Mouse (Mus musculus) left cerebral cortex, adult 2 months (tissue): ENCODE measurements around the gene Ap4m1. TPM values are rescaled to one million over a fixed set of nuclear protein-coding genes. Genes with fewer than 3 reads are reported as not detected.
A peak's percentile ranks its signal among the peaks of the same experiment; 100 is the strongest.

Source experiments
- DNase-seq, 2 experiments: peaks; one replicate each; pipeline ENCODE4 v3.0.0; 2021 to 2022; ENCODE audit warnings: low spot score in 2 of 2, mixed read lengths in 1 of 2; ENCODE audit errors: extremely low spot score in 1 of 2
- H3K27ac ChIP-seq: fragments of 200-600 bp; 2 replicates; pipeline ENCODE4 v1.8.1; 2022
- H3K4me3 ChIP-seq: fragments of 200-600 bp; 2 replicates; pipeline ENCODE4 v1.8.1; 2022
- CTCF ChIP-seq: fragments of 200-600 bp; IDR thresholded peaks from 2 replicates; pipeline ENCODE4 v1.8.1; 2022; ENCODE audit warnings: antibody characterized with exemption, mild to moderate bottlenecking, moderate library complexity
- intact Hi-C: fragments of 180-260 bp; cut with DNase I; formaldehyde crosslinking; loops from one replicate; pipeline ENCODE4 v1.15.1; 2025
- long read RNA-seq, 2 experiments: library from polyadenylated mRNA; stranded (forward); transcript quantifications; one replicate each; pipeline ENCODE4 v2.0.0; 2021; ENCODE audit warnings: borderline mapping rate in 2 of 2
- total RNA-seq, 2 experiments: library from RNA; stranded (reverse); gene quantifications; 2 replicates each; pipeline ENCODE4 v1.2.3; 2021

The Ap4m1 gene
- total RNA-seq, result 10 to 100 TPM; 24.5 to 28.5 TPM
- long read RNA-seq, experiment 1, partial matches to known transcripts, result 1 of 5 reads
- long read RNA-seq, experiment 1, other reads (novel, unspliced or antisense), result 3 of 5 reads
- long read RNA-seq, experiment 2, partial matches to known transcripts, result 1 of 6 reads
- long read RNA-seq, experiment 2, other reads (novel, unspliced or antisense), result 5 of 6 reads

DNA sequence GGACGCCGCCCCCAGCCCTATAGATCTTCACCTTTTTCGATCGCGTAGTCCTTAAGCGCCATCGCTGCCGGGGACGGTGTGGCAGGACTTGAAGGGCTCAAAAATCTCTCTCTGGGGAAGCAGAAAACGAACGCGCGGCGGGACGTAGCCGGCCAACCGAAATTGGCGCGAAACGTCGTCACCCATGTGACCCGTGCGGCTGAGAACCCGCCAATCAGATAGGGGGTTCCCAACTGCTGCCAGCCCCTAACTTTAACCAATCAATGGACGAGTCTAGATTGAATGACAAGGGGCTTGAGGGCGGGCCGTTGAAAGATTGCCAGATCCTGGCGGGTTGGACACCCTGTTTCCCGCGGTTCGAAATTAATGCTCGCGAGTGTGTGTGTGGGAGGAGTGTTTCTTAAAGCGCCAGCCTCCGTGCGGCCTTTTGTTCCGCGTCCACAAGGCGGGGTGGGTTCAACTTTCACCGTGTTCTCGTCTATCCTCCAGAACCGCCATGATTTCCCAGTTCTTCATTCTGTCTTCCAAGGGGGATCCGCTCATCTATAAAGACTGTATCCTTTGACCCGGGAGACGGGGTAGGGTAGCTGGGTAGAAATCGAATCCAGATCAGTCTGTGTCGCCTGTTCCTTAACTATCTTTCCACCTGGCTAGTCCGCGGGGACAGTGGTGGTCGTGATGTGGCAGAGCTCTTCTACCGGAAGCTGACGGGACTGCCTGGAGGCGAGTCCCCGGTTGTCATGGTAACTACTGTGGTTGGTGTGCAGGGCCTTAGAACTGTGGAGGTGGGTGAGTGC is at the start of gene Ap4m1, which contains the start of gene Mcm7:
Gene Ap4m1, plus strand, starts transcription at position 308 of the 797 bp plus-strand sequence.
Gene Mcm7, minus strand, starts transcription at position 728 of the 797 bp plus-strand sequence.
- DNase-seq, result peak; percentile 96 to 97
- intact Hi-C loops, result loop anchor here (1.0 kb wide), 2 partner anchors 11 to 15 kb away; partner anchors contain the start of genes Cnpy4, Cops6 and Taf6

DNA sequence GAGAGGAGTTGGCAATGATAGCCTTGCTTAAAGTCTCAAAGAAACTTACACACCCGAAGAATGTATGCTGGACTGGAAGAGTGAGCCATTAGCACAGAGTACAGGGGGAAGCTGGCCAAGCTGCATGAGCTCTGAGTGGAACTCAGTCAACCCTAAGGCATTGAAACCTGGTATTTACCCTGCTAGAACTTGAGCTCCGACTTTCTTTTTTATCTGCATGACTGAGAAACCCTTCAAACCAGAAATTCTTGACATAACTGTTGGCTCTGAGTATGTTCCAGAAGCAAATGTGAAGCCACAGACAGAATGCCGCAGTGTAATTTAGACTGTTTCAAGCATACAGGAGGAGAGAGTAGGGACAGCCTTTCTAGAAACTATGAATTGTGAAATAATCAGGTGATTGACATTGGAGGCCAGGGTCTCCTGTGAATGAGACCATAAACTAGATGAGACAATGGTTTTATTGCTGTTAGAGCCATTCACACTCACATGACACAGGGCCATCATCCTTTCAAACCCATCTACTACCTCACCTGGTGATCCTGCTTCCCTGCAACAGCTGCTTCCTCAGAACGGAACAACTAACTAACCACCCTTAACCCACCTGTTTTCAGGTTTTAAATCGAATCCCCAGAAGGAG is 39.3 kb upstream of the Ap4m1 start:
- H3K4me3 ChIP-seq, result no peak overlapping the region

More for the DNA sequence above, at the start of gene Ap4m1, which contains the start of gene Mcm7:
- Histone ChIP-seq H3K27ac (peak within 1 kb of the TSS; percentile 98), H3K4me3 (peak within 1 kb of the TSS; percentile 80)
- TF ChIP-seq CTCF, result no peak; the same call in 1 of the 2 replicates

GRCm38 (mm10) chr5:138137257-138137656 is 34.5 kb upstream of the Ap4m1 start:
- TF ChIP-seq CTCF, result no peak
- intact Hi-C loops, result loop anchor here (2.0 kb wide), 1 partner anchor 250 kb away; no protein-coding TSS in a partner anchor
- Histone ChIP-seq H3K27ac (no peak overlapping the region), H3K4me3 (no peak overlapping the region)
- DNase-seq, result no peak

More for the DNA sequence above, 39.3 kb upstream of the Ap4m1 start:
- TF ChIP-seq CTCF, result no peak
- intact Hi-C loops, result no loop called here
- no peak overlapping the region for H3K27ac ChIP-seq
- no peak for DNase-seq

- no peak for DNase-seq
- TF ChIP-seq CTCF, result peak; percentile 64
- intact Hi-C loops, result loop anchor here (2.0 kb wide), 1 partner anchor 251 kb away; no protein-coding TSS in a partner anchor
- H3K27ac ChIP-seq, result no peak overlapping the region
- no peak overlapping the region for H3K4me3 ChIP-seq
Observed at GRCm38 (mm10) chr5:138137935-138138549, 33.8 kb upstream of the Ap4m1 start.

GRCm38 (mm10) chr5:138138585-138138984 is 33.2 kb upstream of the Ap4m1 start:
- no peak for DNase-seq
- H3K27ac ChIP-seq, result no peak overlapping the region
- TF ChIP-seq CTCF, result no peak
- H3K4me3 ChIP-seq, result no peak overlapping the region
- intact Hi-C loops, result no loop called here

DNA sequence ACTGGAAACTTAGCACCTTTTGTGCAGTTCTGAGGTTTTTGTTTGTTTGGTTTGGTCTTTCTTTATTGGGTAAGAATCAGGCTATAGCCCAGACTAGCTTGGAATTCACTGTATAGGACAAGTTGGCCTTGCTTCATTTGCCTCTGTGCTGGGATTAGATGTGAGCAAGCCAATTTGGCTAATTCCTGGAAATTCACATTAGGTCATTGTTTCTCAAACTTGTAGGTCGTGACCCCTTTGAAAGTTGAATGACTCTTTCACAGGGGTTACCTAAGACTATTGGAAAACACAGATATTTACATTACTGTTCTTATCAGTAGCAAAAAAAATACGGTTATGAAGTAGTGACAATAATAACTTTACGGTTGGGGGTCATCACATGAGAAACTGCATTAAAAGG is 17.4 kb upstream of the Ap4m1 start:
- Histone ChIP-seq H3K27ac (no peak overlapping the region), H3K4me3 (peak overlapping the region; percentile 84)
- TF ChIP-seq CTCF, result no peak
- intact Hi-C loops, result loop anchor here (2.0 kb wide), 1 partner anchor 70 kb away; the partner anchor contains the start of gene Zkscan1
- no peak for DNase-seq

DNA sequence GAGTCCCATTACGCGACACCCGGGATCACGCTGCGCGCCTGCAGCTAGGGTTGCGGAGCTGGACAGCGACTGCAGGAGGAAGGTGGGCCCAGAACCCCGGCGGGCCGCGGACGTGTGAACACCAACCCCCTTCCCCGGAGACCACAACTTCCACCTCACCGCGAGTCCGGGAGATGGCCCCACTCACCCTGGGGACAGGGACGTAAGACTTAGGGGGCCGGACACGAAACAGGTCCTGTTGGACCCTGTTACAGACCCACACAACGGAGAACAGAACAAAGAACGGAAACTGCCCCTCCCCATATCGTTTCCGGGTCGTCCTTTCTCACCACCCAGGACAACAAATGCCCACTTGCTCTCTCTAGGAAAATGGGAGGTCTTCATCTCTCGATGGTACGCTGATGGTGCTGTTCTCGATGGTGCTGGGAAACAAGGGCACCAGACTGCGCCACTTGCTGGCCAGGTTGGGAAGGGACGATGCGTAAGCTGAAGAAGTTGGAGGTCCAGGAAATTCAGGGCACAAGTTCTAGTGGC is 16.3 kb upstream of the Ap4m1 start, which contains the start of gene Zfp113:
Gene Zfp113, minus strand, starts transcription at position 302 of the 534 bp plus-strand sequence.
- H3K27ac ChIP-seq, result peak within 1 kb of the TSS; percentile 95

DNA sequence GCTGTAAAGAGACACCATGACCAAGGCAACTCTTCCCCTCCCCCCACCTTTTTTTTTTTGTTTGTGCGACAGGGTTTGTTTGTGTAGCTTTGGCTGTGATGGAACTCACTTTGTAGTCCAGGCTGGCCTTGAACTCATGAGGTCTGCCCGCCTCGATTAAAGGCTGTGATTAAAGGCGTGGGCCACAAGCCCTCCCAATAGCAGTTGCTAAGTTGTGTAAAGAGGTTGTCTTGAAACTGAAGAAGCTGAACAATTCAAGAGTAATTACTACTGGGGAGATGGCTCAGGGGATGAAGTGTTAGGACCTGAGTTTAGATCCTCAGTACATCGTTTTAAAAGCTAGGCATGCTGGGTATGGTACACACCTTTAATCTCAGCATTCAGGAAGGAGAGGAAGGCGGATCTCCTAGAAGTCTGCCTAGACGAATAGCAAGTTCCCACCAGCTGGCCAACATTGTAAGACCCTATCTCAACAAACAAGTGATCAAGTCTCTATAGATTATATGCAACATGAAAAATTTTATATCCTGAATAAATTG is 11.5 kb upstream of the Ap4m1 start:
- TF ChIP-seq CTCF, result no peak
- no peak for DNase-seq
- peak overlapping the region; percentile 85 for H3K27ac ChIP-seq
- H3K4me3 ChIP-seq, result peak overlapping the region; percentile 50
- intact Hi-C loops, result loop anchor here (10.0 kb wide), 1 partner anchor 825 kb away; the partner anchor contains the start of gene Slc12a9

More for the DNA sequence above, 16.3 kb upstream of the Ap4m1 start, which contains the start of gene Zfp113:
- TF ChIP-seq CTCF, result peak; percentile 85
- DNase-seq, result peak; percentile 86 to 90
- intact Hi-C loops, result loop anchor here (1.0 to 5.0 kb wide), 4 partner anchors 38 to 368 kb away; partner anchors contain the start of genes Mepce, Zcwpw1 and Zkscan1
- peak within 1 kb of the TSS; percentile 84 for H3K4me3 ChIP-seq

- peak within 1 kb of the TSS; percentile 50 for H3K4me3 ChIP-seq
- peak within 1 kb of the TSS; percentile 85 for H3K27ac ChIP-seq
- peak; percentile 95 to 98 for DNase-seq
- intact Hi-C loops, result loop anchor here (1.0 to 10.0 kb wide), 3 partner anchors 10 to 826 kb away; partner anchors contain the start of genes Cnpy4, Slc12a9 and Taf6
- no peak for TF ChIP-seq CTCF
Observed at GRCm38 (mm10) chr5:138160842-138161665, 10.7 kb upstream of the Ap4m1 start, which contains the start of gene Cops6. Gene Cops6, plus strand, starts transcription at chr5:138161071.

- intact Hi-C loops, result loop anchor here (10.0 kb wide), 1 partner anchor 828 kb away; the partner anchor contains the start of gene Slc12a9
- no peak for TF ChIP-seq CTCF
- no peak for DNase-seq
- H3K4me3 ChIP-seq, result no peak overlapping the region
- no peak overlapping the region for H3K27ac ChIP-seq
Observed at GRCm38 (mm10) chr5:138163046-138163445, 8.8 kb upstream of the Ap4m1 start.
